Mouse (Mus musculus): ENCODE measurements around the gene Hbs1l.

Gene Hbs1l

DNA sequence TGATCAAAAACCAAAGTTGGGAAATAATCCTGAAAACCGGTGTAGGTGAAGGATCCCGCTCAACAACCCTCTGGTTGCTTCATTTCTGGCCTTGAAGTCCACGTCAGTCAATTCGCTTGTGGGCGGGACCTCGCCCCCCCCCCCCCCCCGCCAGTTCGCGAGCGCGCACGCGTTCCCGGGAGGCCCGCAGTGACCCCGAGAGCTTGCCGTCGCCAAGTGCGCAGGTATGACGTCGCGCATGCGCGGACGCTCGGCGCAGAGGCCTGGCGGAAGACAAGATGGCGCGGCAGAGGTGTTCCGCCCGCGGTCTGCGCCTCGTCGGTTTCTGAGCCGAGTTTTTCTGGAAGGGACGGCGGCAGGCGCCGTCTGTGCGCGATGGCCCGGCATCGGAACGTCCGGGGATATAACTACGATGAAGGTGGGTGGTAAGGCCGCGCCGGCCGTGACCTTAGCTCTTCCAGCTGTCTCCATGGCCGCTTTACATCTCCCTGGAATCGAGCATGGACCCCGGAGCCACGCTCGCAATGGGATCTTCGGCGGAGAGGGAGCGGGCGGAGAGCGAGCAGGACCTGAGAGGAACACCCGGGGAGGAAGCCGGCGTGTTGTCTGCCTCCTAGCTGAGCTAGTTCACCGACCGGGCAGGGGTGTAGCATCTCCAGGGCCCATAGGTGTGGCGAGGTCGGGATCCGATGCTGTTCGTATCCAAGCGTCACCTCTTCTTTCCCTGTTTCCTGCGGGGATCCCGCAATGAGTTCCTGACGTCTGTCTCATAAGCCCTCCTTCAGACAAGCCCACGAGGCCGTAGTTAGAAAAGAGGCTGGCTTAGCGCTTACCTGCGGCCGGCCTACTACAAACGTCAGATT lies at the start of gene Hbs1l:
TSS of gene Hbs1l (plus strand) at position 221 of the 863 bp plus-strand sequence.
- ChIA-PET POLR2A (interaction anchor here in 3 of 4 experiments (0.5 to 2.2 kb wide), 48 partner anchors 8 to 1435 kb away, joined by 3 to 13 read pairs (median 4); partner anchors contain the start of genes Ahi1 (in 2 of the 3) and Tbpl1 (in 1 of the 3)), CTCF (interaction anchor here (0.6 to 1.4 kb wide), 6 partner anchors 41 to 531 kb away, joined by 3 to 5 read pairs (median 3); no protein-coding TSS in a partner anchor)

DNA sequence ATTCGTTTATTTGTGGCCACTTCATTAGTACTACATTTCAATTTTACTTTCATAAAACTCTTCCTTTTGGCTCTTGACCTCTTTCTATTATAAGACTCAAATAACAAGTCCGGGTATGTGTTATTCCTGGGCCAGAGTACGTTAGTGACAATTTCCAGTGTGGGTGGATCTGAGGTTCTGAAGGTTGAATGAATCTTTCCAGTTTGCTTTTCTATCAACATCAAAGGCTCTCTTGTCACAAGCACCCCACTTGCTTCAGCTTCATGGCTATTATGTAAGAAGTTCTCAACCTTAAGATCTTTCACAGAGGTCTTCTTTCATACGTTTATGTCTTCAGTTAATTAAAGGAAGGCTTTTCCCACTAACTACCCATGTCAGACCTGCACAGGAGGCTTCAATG lies 47.2 kb upstream of the Hbs1l start:
- CTCF ChIA-PET, result no interaction called here
- POLR2A ChIA-PET, result no interaction called here

DNA sequence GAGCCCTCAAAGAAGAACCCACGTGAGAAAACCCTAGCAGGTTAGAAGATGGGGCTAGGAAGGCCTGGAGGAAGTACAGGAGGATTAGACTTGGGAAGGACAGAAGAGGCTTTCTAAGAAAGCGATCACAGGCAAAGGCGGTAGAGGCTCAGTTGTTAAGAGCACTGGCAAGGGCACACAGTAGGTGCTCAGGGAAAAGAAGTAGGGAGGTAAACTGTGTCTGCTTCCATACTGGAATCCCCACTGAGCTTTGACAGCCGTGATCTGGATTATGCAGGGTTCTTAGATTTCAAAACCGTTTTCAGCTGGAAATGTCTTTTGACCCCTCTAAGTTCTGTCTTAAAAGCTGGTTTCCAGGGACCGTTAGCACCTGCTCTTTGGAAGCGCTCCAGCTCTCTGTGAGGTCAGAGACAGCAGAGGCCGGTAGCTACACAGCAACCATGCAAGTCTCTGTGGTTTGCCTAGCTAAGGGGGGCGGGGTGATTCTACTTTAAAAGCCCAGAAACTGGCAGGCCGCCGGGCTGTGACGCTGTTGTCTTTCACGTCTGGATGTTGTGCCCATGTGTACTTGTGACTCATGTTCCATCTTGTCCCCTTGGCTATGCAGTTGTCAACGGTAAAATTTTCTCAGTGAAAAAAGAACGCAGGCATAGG lies 43.8 kb upstream of the Hbs1l start:
- POLR2A ChIA-PET, result no interaction called here
- CTCF ChIA-PET, result interaction anchor here in 2 of 4 experiments (0.8 to 2.1 kb wide), 2 partner anchors 286 kb away, joined by 4 to 5 read pairs; no protein-coding TSS in a partner anchor

DNA sequence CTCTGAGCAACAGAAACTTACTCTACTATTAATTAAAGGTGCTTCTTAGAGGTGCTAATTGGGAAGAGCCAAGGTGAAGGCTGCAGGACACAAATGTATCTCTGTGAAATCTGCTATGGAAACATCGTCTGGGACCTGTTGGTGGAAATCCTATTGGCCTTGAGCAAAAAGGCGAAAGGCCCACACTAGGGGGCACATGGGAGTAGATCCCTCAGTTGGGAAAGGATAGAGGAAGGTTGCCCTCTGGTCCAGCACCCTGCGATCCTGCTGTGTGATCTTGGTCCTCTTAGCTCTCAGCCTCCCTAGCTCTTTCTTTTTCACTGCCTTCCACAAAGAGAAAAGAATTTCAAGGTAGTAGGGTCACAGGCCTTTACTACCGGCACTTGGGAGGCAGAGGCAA lies 43.0 kb upstream of the Hbs1l start:
- ChIA-PET POLR2A (interaction anchor here in 1 of 4 experiments (0.9 kb wide), 1 partner anchor 46 kb away, joined by 3 read pairs; no protein-coding TSS in a partner anchor), CTCF (interaction anchor here in 1 of 4 experiments (2.1 kb wide), 1 partner anchor 287 kb away, joined by 5 read pairs; no protein-coding TSS in a partner anchor)

DNA sequence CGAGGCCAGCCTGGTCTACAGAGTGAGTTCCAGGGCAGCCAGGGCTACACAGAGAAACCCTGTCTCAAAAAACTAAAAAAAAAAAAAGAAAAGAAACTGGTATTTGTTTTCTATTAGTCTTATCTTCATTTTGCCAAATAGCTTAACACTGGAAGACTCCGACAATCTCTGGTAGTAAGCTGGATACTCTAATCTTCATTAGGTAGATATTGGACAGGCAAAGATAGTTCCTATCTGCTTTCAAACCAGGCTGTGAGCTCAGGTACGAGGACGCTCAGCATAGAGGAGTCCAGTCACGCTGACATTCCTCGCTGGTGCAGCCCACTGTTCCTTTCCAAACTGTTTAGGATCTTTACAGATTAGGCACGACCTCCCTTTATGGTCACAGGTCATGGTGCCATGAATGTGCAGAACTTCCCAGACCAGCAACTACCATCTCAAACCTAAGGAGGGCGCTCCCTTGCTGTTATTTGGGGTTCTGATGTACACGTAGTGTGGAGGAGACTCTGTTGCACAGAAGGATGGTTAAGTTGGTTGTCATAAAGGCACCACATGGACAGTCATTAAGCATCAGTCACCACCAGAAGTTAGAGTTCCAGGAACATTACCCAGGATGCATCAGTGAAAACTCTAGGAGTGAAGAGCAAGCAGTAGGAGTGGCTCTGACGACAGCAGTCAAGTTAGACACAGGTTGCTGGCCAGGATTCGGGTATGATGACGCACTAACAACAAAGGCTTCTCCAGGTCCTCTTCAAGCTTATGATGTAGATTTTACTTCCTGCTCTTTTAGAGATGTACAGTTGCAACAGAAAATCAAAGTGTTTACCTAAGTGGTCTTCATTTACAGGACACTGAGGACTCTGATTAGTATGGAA lies 41.3 kb upstream of the Hbs1l start:
- ChIA-PET CTCF (no interaction called here), POLR2A (interaction anchor here in 1 of 4 experiments (0.7 kb wide), 1 partner anchor 202 kb away, joined by 3 read pairs; no protein-coding TSS in a partner anchor)

DNA sequence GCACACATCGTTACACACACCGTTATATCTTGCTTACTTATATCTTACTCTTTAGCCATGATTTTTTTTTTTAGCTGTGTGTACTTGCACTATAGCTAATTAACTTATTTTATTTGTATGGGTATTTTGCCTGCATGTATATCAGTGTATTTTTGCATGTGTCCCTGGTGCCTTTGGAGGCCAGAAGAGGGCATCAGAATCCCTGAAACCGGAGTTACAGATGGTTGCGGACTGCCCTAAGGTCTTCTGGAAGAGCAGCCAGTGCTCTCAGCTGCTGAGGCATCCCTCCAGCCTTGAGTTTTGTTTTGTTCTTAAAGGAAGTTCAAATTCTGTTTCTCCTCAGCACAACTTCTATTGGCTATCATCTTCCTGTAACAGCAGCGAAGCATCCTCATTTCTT lies 38.5 kb upstream of the Hbs1l start:
- ChIA-PET CTCF (interaction anchor here in 1 of 4 experiments (1.0 kb wide), 1 partner anchor 80 kb away, joined by 3 read pairs; no protein-coding TSS in a partner anchor), POLR2A (interaction anchor here in 1 of 4 experiments (0.6 kb wide), 2 partner anchors 11 to 98 kb away, joined by 3 read pairs; no protein-coding TSS in a partner anchor)

DNA sequence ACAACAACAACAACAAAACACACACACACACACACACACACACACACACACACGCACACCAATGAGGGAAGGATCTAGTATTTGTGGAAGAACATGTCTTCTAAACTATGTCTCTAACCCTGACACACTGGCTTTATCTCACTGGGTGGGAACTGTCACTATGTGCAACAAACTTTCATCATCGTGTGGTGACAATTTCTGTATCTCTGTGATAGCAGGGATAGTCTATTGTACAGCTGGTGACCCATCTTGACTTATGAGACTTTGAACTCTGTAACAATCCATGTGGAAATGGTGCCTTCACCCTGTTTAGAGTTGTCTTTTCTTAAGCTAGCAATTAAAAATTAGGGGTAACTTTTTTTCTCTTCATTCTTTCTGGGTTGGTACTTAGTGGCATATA lies 36.1 kb upstream of the Hbs1l start:
- ChIA-PET POLR2A (interaction anchor here in 1 of 4 experiments (0.6 kb wide), 1 partner anchor 120 kb away, joined by 4 read pairs; no protein-coding TSS in a partner anchor), CTCF (interaction anchor here in 1 of 4 experiments (0.6 kb wide), 1 partner anchor 305 kb away, joined by 4 read pairs; no protein-coding TSS in a partner anchor)

DNA sequence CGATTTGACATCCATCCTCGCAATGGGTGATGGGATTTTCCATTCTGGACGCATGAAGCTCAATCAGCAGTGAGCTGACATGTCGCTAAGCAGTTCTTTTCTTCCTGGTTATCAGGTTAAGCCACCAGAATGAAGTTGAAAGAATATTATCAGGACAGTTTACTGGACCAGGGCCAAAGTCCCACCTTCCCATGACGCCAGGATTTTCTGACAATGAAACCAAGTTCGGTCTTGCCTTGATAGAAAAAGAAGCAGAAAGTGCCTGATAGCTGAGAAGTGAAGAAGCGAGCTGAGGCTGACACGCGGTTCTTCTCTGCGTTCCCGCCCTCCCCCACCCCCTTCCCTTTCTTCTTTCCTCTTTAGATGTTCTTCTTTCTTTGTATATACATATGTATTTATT lies 30.6 kb upstream of the Hbs1l start:
- ChIA-PET POLR2A (no interaction called here), CTCF (no interaction called here)

DNA sequence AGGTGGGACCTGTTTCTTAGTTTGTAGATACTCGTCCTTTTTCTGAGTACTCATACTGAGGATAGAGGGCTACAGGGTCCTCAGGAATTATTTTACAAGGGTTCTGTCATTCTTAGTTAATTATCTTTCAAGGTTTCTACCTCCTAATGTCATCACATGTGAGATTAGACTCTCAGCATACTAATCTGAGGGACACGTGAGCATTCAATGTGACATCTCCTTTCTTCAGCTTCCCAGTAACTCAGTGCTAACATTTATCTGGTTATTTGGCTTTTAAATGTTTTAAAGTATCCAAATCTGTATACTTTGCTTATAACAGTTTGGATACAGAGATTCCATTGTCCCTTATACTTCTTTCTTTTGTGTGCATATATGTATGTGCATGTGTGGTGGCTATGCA lies 28.3 kb upstream of the Hbs1l start:
- ChIA-PET POLR2A (interaction anchor here in 1 of 4 experiments (1.3 kb wide), 1 partner anchor 28 kb away, joined by 8 read pairs; the partner anchor contains the start of gene Hbs1l), CTCF (no interaction called here)

DNA sequence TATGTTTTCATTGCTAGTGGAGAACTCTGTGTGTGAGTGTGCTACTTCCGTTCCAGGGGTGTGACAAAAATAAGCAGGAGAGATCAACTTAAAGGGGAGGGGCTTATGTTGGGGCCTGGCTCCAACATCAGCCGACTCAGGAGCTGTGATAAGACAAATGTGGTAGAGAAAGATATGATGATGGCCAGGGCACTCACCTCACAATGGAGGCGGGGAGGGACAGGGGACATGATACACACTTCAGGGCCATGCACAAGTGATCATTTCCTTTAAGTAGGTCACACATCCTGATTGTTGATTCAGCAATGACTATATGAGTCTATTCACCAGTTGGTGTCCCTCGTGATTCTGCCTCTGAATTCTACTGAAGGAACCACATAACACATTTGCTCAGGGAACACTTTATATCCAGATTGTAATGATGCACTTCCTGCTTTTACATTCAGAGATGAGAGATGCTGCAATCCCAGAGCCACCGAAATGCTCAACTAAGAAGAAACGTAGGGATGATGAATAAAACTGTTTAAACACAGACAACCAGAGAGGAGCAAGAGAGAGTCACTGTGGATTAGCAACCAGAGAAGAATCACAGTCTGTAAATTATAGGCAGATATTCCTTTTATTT lies 26.9 kb upstream of the Hbs1l start:
- ChIA-PET CTCF (no interaction called here), POLR2A (no interaction called here)

DNA sequence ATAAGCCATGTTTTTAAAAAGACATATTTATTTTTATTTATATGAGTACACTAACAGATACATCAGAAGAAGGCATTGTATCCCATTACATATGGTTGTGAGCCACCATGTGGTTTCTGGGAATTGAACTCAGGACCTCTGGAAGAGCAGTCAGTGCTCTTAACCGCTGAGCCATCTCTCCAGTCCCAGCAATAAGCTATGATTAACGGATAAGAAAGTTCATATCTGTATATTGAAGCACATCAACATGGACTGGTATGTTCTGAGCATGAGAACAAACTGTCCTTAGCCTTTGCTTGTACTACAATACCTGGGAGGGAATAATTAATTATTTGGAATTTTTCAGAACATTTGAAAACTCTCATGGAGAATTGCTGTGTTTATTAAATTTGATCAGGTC lies 25.9 kb upstream of the Hbs1l start:
- ChIA-PET CTCF (no interaction called here), POLR2A (no interaction called here)

DNA sequence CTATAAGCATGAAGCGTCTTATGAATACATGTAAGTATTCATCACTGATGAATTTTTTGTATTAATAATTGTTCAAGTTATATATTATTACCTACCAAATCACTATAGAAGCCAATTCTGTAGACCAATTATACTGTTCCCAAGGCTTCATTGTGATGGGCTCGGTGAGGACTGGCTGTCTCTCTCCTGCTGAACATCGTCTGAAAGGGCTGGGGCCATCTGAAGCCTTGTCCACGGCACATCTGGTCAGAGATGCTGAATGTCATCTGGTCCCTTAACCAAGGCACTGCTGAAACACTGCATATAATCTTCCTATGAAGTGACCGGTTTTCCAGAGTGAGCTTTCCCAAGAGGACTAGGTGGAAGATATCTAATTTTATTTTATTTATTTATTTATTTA lies 24.9 kb upstream of the Hbs1l start:
- CTCF ChIA-PET, result no interaction called here
- POLR2A ChIA-PET, result interaction anchor here in 1 of 4 experiments (1.8 kb wide), 1 partner anchor 25 kb away, joined by 6 read pairs; the partner anchor contains the start of gene Hbs1l

DNA sequence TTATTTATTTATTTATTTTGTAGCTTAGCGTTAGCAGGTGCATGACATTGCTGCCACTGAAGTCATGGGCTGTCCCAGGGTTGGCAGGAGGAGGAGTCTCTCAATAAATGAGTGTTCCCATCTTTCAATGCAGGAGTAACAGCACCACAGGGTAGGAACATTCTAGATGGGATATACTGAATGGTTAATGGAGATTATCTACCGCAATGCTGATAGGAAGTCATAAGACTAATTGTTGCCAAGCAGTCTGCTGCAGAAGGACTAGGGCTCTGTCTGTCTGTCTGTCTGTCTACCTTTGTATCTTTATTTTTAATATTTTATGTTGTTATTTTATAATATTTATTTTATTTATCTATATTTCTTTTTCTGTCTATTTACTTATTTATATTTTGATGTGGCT lies 24.5 kb upstream of the Hbs1l start:
- POLR2A ChIA-PET, result interaction anchor here in 1 of 4 experiments (1.8 kb wide), 1 partner anchor 24 kb away, joined by 6 read pairs; the partner anchor contains the start of gene Hbs1l
- CTCF ChIA-PET, result no interaction called here

DNA sequence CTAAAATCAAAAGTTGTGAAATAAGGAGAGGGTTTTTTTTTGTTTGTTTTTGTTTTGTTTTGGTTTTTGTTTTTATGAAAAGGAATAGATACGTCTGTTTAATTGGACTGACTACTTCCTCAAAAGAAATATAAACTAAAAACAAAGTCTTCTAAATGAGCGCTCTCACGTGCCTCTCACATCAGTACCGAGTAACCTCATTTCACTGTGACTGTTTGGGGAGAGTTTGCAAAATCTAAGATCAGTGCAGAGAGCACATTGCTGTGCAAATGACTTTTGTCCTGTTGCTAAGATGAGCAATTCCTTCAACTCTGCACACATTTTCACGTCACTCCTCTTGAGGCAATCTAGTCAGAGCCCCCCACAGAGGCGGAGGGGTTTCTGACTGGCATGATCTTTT lies 24.0 kb upstream of the Hbs1l start:
- ChIA-PET POLR2A (interaction anchor here in 2 of 4 experiments (0.7 to 1.8 kb wide), 2 partner anchors 24 kb away, joined by 3 to 6 read pairs; partner anchors contain the start of gene Hbs1l (in 2 of the 2)), CTCF (no interaction called here)

DNA sequence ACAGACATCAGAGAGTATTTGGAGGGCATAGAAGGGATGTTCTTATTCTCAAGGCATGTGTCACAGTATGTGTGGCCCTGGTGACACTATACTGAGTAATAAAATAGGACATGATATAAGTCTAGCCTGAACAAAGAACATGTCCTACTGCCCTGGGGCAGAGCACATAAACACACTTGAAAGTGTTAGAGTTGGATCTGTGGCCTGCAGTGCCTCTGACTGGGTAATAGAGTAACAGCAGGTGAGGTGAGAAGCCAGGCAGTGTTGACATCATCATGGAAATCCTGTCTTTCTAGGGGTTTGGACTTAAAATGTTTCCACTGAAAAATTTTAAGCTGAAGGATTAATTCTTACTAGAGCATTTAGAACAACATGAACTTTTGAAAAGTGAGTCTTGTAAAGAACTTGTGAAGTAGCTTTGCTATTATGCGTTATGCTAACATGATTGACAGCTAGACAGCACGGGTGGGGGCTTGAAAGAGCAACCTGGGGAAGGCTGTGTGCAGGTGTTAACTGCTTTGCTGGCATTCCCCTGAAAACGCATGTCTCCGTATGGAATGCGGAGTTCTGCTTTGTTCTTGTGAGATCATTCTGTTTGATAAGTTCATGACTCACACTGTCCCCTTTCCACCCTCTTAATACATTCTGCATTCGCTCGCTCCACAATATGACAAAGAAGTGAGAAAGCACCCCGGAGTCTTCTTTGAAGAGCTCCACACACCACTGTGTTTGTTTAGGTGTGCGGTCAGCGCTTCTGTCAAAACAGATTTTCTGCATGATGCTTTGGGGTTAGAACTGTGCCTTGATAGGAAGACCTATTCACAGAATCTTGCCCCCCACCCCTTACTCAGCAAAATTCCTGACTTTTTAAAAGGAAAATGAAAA lies 8.3 kb upstream of the Hbs1l start:
- ChIA-PET CTCF (no interaction called here), POLR2A (interaction anchor here in 3 of 4 experiments (0.7 to 1.4 kb wide), 3 partner anchors 8 to 255 kb away, joined by 3 to 4 read pairs (median 4); partner anchors contain the start of gene Hbs1l (in 2 of the 3))

DNA sequence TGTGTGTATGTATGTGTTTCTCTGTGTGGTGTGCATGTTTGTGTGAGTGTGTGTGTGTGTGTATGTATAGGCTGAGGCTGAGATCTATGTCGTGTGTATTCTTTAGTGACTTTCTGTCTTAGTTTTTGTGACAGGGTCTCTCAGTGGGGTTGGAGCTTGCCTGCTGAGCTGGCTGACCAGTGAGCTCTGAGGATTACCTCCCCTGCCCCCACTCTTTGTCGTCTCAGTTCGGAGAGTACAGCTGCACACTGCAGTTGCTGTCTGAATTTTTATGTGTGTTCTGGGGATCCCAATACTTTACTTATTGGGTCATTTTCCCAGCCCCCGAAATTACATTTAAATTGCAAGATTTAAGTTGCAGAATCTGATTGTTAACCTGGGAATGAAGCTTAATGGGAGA lies 4.6 kb upstream of the Hbs1l start:
- ChIA-PET POLR2A (no interaction called here), CTCF (no interaction called here)

DNA sequence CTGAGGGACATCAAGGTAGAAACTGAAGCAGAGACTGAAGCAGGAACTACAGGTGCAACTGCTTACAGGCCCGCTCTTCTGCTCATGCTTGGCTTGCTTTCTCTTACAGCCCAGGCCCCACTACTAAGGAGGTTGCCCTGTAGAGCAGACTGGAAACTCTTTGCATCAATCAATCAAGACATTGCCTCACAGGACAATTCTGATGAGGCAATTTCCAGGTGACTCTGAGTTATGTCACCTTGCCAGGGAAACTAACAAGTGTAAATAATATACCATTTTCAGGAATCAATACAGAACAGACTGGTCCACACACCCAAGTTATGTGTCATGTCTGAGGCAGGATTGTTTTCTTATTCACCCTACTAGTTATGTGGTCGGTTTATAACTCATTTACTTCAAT lies 1.6 kb upstream of the Hbs1l start:
- ChIA-PET POLR2A (no interaction called here), CTCF (no interaction called here)
